Mouse (Mus musculus) hindbrain, embryonic 11.5 days (tissue): ENCODE results near the gene Kctd4. TPM values are rescaled to one million over a fixed set of nuclear protein-coding genes. Genes with fewer than 3 reads are reported as not detected.

Experiments used
- ATAC-seq: fragments of 200-750 bp; cut with Nextera tagmentation; 2 replicates; pipeline ENCODE4 v1.8.0; 2017; ENCODE audit warnings: mild to moderate bottlenecking, moderate TSS enrichment, moderate library complexity; ENCODE audit not compliant: low FRiP score
- DNase-seq: peaks from one replicate; pipeline ENCODE4 v3.0.0-alpha.2; 2015; ENCODE audit warnings: low spot score
- H3K27ac ChIP-seq: fragments of 300-500 bp; sonication (generic); 2 replicates; pipeline ENCODE4 v1.5.1; 2014; ENCODE audit warnings: mild to moderate bottlenecking, low read depth, low read length
- H3K27me3 ChIP-seq: fragments of 300-500 bp; sonication (generic); 2 replicates; pipeline ENCODE4 v1.6.1; 2014; ENCODE audit warnings: mild to moderate bottlenecking, low read length, moderate library complexity, mixed read lengths; ENCODE audit not compliant: control insufficient read depth, insufficient read depth
- H3K36me3 ChIP-seq: fragments of 300-500 bp; sonication (generic); 2 replicates; pipeline ENCODE4 v1.6.1; 2014; ENCODE audit warnings: mild to moderate bottlenecking, low read length, moderate library complexity, mixed read lengths; ENCODE audit not compliant: control insufficient read depth, insufficient read depth
- H3K4me1 ChIP-seq: fragments of 300-500 bp; sonication (generic); replicated peaks from 2 replicates; pipeline ENCODE4 v1.6.1; 2014; ENCODE audit warnings: low read length, mixed read lengths; ENCODE audit not compliant: control insufficient read depth, insufficient read depth
- H3K4me2 ChIP-seq: fragments of 300-500 bp; sonication (generic); replicated peaks from 2 replicates; pipeline ENCODE4 v1.6.1; 2014; ENCODE audit warnings: mild to moderate bottlenecking, low read depth, low read length
- H3K4me3 ChIP-seq: fragments of 300-500 bp; sonication (generic); 2 replicates; pipeline ENCODE4 v1.5.1; 2014; ENCODE audit warnings: low read depth, low read length
- H3K9ac ChIP-seq: fragments of 300-500 bp; sonication (generic); 2 replicates; pipeline ENCODE4 v1.6.1; 2014; ENCODE audit warnings: low read depth, low read length
- H3K9me3 ChIP-seq: fragments of 300-500 bp; sonication (generic); 2 replicates; pipeline ENCODE4 v1.6.1; 2016; ENCODE audit warnings: low read length; ENCODE audit not compliant: control insufficient read depth
- WGBS: fragments of 180-500 bp; shearing (Covaris S2); extraction: QIAGEN DNeasy Blood & Tissue Kit; methylation state at CpG from one replicate; pipeline ENCODE4 v1.1.7; 2014; 5-methylcytosine and 5-hydroxymethylcytosine counted together
- polyA plus RNA-seq: library from polyadenylated mRNA; unstranded; fragments of >200 nt; fragmentation: Nextera tagmentation; extraction: Ambion mirVana; gene quantifications from 2 replicates; pipeline ENCODE4 v1.2.1, GENCODE M21; 2014

Gene Kctd4
- polyA plus RNA-seq, 1 experiment from 2014 or later, result 1.4 TPM

DNA sequence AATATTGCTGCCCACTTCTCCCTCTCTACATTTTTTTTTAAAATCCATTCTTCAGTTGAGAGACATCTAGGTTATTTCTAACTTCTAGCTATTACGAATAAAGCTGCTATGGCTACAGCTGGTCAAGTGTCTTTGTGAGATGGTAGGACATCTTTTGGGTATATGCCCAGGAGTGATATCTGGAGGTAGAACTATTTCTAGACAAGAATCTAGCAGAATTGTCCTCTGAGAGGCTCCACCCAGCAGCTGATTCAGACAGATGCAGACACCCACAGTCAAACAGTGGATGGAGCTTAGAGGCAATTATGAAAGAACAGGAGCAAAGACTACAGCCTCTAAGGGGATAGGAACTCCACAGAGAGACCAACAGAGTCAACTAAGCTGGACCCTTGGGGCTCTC is 13.3 kb upstream of the Kctd4 start:
- no peak for ATAC-seq
- DNase-seq, result no peak
- 100% methylated on average over 1 of the region's 1 CpGs for WGBS
- no peak overlapping the region for H3K4me3 ChIP-seq
- H3K4me1 ChIP-seq, result no peaks in the 10 kb centered on the region
- no peak overlapping the region for H3K9ac ChIP-seq
- H3K27me3 ChIP-seq, result no peaks in the 10 kb centered on the region
- no peaks in the 10 kb centered on the region for H3K36me3 ChIP-seq
- no peaks in the 10 kb centered on the region for H3K9me3 ChIP-seq
- H3K4me2 ChIP-seq, result no peak overlapping the region
- H3K27ac ChIP-seq, result no peak overlapping the region

DNA sequence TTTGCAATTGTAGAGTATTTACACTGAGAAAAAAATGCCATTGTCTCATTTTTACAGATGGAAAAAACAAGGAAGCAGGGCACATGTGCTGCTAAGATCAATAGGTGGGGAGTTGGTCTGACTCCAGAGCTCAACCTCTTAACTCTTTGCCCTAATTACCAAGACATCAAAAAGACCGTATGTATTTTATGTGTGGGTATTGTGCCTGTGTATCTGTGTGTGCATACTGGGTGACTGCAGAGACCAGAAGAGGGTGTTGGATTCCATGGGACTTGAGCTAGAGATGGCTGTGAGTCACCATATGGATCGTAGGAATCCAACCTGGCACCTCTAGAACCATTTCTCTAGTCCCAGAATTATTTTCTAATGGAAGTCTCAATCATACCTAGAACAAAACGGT is 12.4 kb upstream of the Kctd4 start:
- ATAC-seq, result no peak
- Histone ChIP-seq H3K4me1 (no peaks in the 10 kb centered on the region), H3K27ac (no peak overlapping the region), H3K36me3 (no peaks in the 10 kb centered on the region), H3K27me3 (no peaks in the 10 kb centered on the region), H3K9me3 (no peaks in the 10 kb centered on the region), H3K4me2 (no peak overlapping the region), H3K9ac (no peak overlapping the region), H3K4me3 (no peak overlapping the region)
- DNase-seq, result no peak
- WGBS, result 96% methylated on average over 3 of the region's 3 CpGs

DNA sequence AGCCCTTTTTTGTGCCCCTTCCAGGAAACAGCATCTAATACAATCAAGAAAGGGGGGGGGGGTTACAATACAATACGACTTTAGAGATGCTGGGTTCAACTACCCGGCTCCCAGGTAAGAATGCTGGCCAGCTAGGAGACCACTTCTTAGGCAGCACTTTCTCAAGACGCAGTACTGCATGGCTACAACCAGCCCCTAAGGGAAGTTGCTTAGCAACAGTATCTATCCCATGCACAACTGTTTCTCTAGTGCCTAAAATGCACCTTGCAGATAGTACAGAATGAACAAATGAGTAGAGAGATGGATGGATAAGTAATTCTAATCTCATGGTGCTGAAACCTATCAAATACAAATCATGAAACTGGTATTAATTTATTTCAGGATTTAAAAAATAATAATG is 7.1 kb upstream of the Kctd4 start:
- WGBS, result 70% methylated on average over 3 of the region's 3 CpGs
- no peak for ATAC-seq
- no peaks in the 10 kb centered on the region for H3K9me3 ChIP-seq
- H3K4me2 ChIP-seq, result no peak overlapping the region
- H3K4me3 ChIP-seq, result no peak overlapping the region
- no peaks in the 10 kb centered on the region for H3K4me1 ChIP-seq
- H3K27ac ChIP-seq, result no peak overlapping the region
- H3K27me3 ChIP-seq, result no peaks in the 10 kb centered on the region
- no peak overlapping the region for H3K9ac ChIP-seq
- H3K36me3 ChIP-seq, result no peaks in the 10 kb centered on the region
- DNase-seq, result no peak

DNA sequence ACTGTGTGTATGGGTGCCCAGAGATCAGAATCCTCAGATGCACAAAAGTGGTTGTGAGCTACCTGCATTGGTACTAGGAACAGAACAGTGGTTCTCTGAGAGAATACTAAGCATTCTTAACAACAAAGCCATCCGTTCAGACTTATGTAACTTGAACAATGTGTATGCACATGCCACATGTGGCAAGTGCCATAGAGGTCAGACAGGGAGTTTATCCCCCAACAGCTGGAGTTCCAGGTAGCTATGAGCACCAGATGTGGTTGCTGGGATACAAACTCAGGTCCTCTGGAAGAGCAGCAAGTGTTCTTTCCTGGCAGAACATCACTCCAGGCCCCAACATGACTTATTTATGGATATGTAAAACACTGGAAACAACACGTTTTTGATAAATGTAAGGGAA is 1.8 kb upstream of the Kctd4 start:
- Histone ChIP-seq H3K9ac (no peak overlapping the region), H3K9me3 (no peaks in the 10 kb centered on the region), H3K27ac (no peak overlapping the region), H3K4me1 (no peaks in the 10 kb centered on the region), H3K4me3 (no peak overlapping the region), H3K36me3 (no peaks in the 10 kb centered on the region), H3K27me3 (no peaks in the 10 kb centered on the region), H3K4me2 (no peak overlapping the region)
- ATAC-seq (no peak), DNase-seq (no peak)
- 57% methylated on average over 2 of the region's 2 CpGs for WGBS

DNA sequence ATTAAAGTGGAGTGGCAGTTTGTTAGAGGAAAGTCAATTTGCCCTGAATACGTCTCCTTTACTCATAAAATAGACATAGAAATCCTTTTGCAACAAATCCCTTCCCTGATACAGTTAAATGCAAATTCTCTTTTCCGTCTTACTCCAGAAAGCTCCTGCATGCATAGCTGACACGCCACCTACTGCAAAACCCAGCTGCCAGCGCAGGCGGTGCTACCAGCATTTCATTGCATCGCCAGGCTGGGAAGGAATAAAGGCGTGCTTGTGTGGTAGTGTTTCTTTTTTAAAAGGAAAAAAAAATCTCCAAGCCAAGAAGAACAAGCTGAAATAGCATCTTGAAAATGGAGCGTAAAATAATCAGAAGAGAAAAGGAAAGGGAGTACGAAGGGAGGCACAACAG is 7.4 kb downstream of the Kctd4 start:
- H3K27ac ChIP-seq, result no peak overlapping the region
- ATAC-seq, result no peak

DNA sequence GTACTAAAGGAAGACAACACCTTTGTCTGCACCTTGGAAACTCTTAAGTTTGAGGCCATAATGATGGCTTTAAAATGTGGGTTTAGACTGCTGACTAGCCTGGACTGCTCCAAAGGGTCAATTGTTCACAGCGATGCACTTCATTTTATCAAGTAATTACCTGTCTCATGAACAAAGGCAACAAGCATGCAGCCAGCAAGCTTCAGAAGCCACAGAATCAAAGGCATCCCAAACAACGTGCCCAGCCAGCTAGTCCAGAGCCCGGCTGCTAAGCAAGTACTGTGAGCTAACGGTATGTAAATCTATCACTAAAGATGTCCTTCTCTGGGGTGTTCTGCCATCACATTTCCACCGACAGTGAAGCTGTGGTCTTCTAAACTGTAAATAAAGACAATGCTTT is 8.4 kb downstream of the Kctd4 start:
- Histone ChIP-seq H3K9ac (no peak overlapping the region), H3K4me1 (no peaks in the 10 kb centered on the region), H3K27ac (no peak overlapping the region), H3K27me3 (no peaks in the 10 kb centered on the region), H3K4me2 (no peak overlapping the region), H3K9me3 (no peaks in the 10 kb centered on the region), H3K4me3 (no peak overlapping the region), H3K36me3 (no peaks in the 10 kb centered on the region)
- ATAC-seq (no peak), DNase-seq (no peak)
- WGBS, result 63% methylated on average over 5 of the region's 5 CpGs

More for the DNA sequence above, 7.4 kb downstream of the Kctd4 start:
- Histone ChIP-seq H3K4me1 (no peaks in the 10 kb centered on the region), H3K27me3 (no peaks in the 10 kb centered on the region), H3K36me3 (no peaks in the 10 kb centered on the region), H3K4me2 (no peak overlapping the region), H3K9me3 (no peaks in the 10 kb centered on the region), H3K4me3 (no peak overlapping the region), H3K9ac (no peak overlapping the region)
- WGBS, result 89% methylated on average over 9 of the region's 9 CpGs
- no peak for DNase-seq

DNA sequence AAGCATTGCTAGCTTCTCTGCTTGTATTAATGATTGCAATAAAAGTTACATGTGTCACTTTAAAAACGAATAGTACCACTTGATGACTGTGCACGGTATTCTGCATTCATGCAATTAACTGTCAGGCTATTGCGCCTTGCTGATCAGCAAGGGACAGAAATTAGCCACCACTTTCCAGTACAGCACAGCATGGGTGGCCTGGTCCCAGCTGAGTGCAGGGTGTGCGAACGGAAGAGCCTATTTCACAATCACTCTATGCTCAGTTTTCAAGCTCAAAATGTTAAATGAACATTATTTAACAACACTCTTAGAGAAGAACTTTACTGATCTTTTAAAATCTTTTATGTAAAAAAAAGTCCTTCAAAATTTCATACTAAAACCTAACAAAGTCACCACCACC is 9.2 kb downstream of the Kctd4 start:
- no peaks in the 10 kb centered on the region for H3K36me3 ChIP-seq
- no peak for DNase-seq
- H3K4me3 ChIP-seq, result no peak overlapping the region
- ATAC-seq, result no peak
- H3K9me3 ChIP-seq, result no peaks in the 10 kb centered on the region
- 78% methylated on average over 5 of the region's 5 CpGs for WGBS
- no peaks in the 10 kb centered on the region for H3K4me1 ChIP-seq
- H3K9ac ChIP-seq, result no peak overlapping the region
- H3K4me2 ChIP-seq, result no peak overlapping the region
- no peak overlapping the region for H3K27ac ChIP-seq
- H3K27me3 ChIP-seq, result no peaks in the 10 kb centered on the region

DNA sequence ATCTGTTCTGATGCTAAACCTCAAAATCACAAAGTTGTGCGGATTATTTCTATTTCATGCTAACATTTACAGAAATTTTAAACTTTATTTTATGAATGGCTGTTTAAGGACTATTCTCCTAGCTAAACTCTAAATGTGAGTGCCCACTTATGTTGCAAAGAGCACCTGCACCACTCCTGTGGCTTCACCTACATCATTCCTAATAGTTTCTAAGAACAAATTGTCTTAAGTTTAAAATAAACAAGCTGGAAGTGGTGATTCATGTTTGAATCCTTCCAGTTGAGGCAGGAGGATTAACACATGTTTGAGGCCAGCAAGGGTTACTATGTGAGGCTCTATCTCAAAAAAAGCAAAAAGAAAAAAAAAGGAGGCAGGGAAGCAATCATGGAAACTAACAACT is 9.6 kb downstream of the Kctd4 start:
- Histone ChIP-seq H3K4me3 (no peak overlapping the region), H3K4me1 (no peaks in the 10 kb centered on the region), H3K27me3 (no peaks in the 10 kb centered on the region), H3K9ac (no peak overlapping the region), H3K27ac (no peak overlapping the region), H3K4me2 (no peak overlapping the region), H3K9me3 (no peaks in the 10 kb centered on the region), H3K36me3 (no peaks in the 10 kb centered on the region)
- 89% methylated on average over 1 of the region's 1 CpGs for WGBS
- ATAC-seq (no peak), DNase-seq (no peak)

DNA sequence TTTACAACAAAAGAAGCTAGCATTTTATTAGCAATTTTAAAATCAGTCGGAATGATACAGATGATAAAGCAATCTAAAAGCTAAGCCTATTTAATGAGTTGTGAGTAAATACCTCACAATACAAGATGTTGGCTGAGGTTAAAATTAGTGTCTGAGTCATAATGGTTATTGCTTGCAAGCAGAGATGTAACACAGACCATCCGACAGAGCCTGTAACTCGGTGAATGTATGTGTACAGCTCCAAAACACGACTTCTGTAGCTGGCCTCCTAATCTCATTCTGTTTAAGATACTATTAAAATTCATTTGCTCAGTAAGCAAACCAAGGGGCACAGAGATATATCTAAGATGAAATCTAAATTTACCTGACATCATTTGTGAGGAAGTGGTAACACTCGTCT is 12.5 kb downstream of the Kctd4 start:
- no peaks in the 10 kb centered on the region for H3K4me1 ChIP-seq
- WGBS, result 91% methylated on average over 5 of the region's 5 CpGs
- no peak for DNase-seq

More for the DNA sequence above, 12.5 kb downstream of the Kctd4 start:
- Histone ChIP-seq H3K4me2 (no peak overlapping the region), H3K36me3 (no peaks in the 10 kb centered on the region), H3K9me3 (no peaks in the 10 kb centered on the region), H3K27me3 (no peaks in the 10 kb centered on the region), H3K27ac (no peak overlapping the region), H3K4me3 (no peak overlapping the region), H3K9ac (no peak overlapping the region)
- no peak for ATAC-seq
